Comparison of ENCODE assay signal across 9 mouse cellular contexts in genomic region chr8:111343225-111343624, GRCm38 (mm10). TPM values are rescaled to one million over a fixed set of nuclear protein-coding genes. Genes with fewer than 3 reads are reported as not detected.
DNase-seq lines count a peak whose midpoint lies in the region; ATAC-seq lines count a peak whose summit lies in the region.
"Had no signal": no experiment of that assay in that cellular context is flagged by ENCODE, and none has a peak within 500 bp of the region (broad histone marks: within the 10 kb centered on the region; RNA-seq: fewer than 3 reads in every experiment).

No protein-coding gene starts in this region.

- H3K36me3 ChIP-seq in forebrain, embryonic 10.5 days (replicated peaks): no peaks in the 10 kb centered on the region
- H3K36me3 ChIP-seq in forebrain, embryonic 12.5 days (replicated peaks): no peaks in the 10 kb centered on the region
- no peaks in the 10 kb centered on the region for H3K36me3 ChIP-seq in embryonic facial prominence, embryonic 11.5 days (replicated peaks; ENCODE audit: control insufficient read depth, insufficient read depth, low read depth, low read length)
- no peaks in the 10 kb centered on the region for H3K36me3 ChIP-seq in midbrain, embryonic 14.5 days (ENCODE audit: control insufficient read depth, insufficient read depth, low read length)
- H3K36me3 ChIP-seq: neural tube, embryonic 13.5 days had no signal

- no peak overlapping the region for H3K27ac ChIP-seq in forebrain, embryonic 10.5 days
- no peak overlapping the region for H3K27ac ChIP-seq in forebrain, embryonic 12.5 days
- H3K27ac ChIP-seq in embryonic facial prominence, embryonic 11.5 days (replicated peaks; ENCODE audit: low read depth, low read length): no peak overlapping the region
- H3K27ac ChIP-seq in midbrain, embryonic 14.5 days (replicated peaks; ENCODE audit: low read depth, low read length): no peak overlapping the region
- H3K27ac ChIP-seq: neural tube, embryonic 13.5 days had no signal

- WGBS in forebrain, embryonic 10.5 days: 20% methylated on average over 5 of the region's 5 CpGs
- 24% methylated on average over 5 of the region's 5 CpGs for WGBS in forebrain, embryonic 12.5 days
- 19% methylated on average over 5 of the region's 5 CpGs for WGBS in embryonic facial prominence, embryonic 11.5 days
- WGBS in midbrain, embryonic 14.5 days: 18% methylated on average over 5 of the region's 5 CpGs

- no peak overlapping the region for H3K9ac ChIP-seq in forebrain, embryonic 12.5 days
- H3K9ac ChIP-seq in embryonic facial prominence, embryonic 11.5 days (replicated peaks; ENCODE audit: low read length): no peak overlapping the region
- H3K9ac ChIP-seq in midbrain, embryonic 14.5 days (replicated peaks; ENCODE audit: low read length): no peak overlapping the region
- H3K9ac ChIP-seq: neural tube, embryonic 13.5 days had no signal

- DNase-seq in forebrain, embryonic 10.5 days (ENCODE audit: extremely low spot score, low spot score): peak; percentile 67
- DNase-seq in adrenal gland, postnatal 25 days: peak; percentile 85
- DNase-seq in embryonic facial prominence, embryonic 11.5 days (ENCODE audit: low spot score): peak; percentile 82
- peak; percentile 90 for DNase-seq in heart, postnatal 4 days
- peak; percentile 70 to 76 for DNase-seq in layer of hippocampus, postnatal 36 days
- DNase-seq in midbrain, embryonic 14.5 days: peak; percentile 87
- peak; percentile 71 to 86 for DNase-seq in spleen, postnatal 4 days (ENCODE audit: low spot score in 2 of 2)

- no peaks in the 10 kb centered on the region for H3K9me3 ChIP-seq in forebrain, embryonic 10.5 days
- H3K9me3 ChIP-seq in forebrain, embryonic 12.5 days: no peaks in the 10 kb centered on the region
- no peaks in the 10 kb centered on the region for H3K9me3 ChIP-seq in embryonic facial prominence, embryonic 11.5 days (replicated peaks; ENCODE audit: control insufficient read depth, low read length)
- H3K9me3 ChIP-seq in midbrain, embryonic 14.5 days (ENCODE audit: control insufficient read depth, low read length): no peaks in the 10 kb centered on the region
- H3K9me3 ChIP-seq: neural tube, embryonic 13.5 days had no signal

- H3K4me1 ChIP-seq in forebrain, embryonic 10.5 days: 0 out of 2 replicates have a peak, but pooled peaks cover under 1% of the 10 kb centered on the region
- H3K4me1 ChIP-seq in forebrain, embryonic 12.5 days: no peaks in the 10 kb centered on the region
- no peaks in the 10 kb centered on the region for H3K4me1 ChIP-seq in embryonic facial prominence, embryonic 11.5 days (ENCODE audit: control insufficient read depth, insufficient read depth, low read length)
- no peaks in the 10 kb centered on the region; the same call in 1 of the 2 replicates for H3K4me1 ChIP-seq in midbrain, embryonic 14.5 days (ENCODE audit: control insufficient read depth, insufficient read depth, low read length)

- H3K4me2 ChIP-seq in forebrain, embryonic 12.5 days: no peak overlapping the region
- no peak overlapping the region for H3K4me2 ChIP-seq in embryonic facial prominence, embryonic 11.5 days (ENCODE audit: low read depth, low read length)
- no peak overlapping the region for H3K4me2 ChIP-seq in midbrain, embryonic 14.5 days (ENCODE audit: low read length)
- H3K4me2 ChIP-seq: neural tube, embryonic 13.5 days had no signal

- H3K27me3 ChIP-seq in forebrain, embryonic 10.5 days (ENCODE audit: poor library complexity, severe bottlenecking): peaks cover 23% of the 10 kb centered on the region
- H3K27me3 ChIP-seq in forebrain, embryonic 12.5 days: peaks cover 38% of the 10 kb centered on the region
- H3K27me3 ChIP-seq in embryonic facial prominence, embryonic 11.5 days (ENCODE audit: control insufficient read depth, insufficient read depth, low read length): peaks cover 3% of the 10 kb centered on the region; the same call in 1 of the 2 replicates
- H3K27me3 ChIP-seq in midbrain, embryonic 14.5 days (ENCODE audit: control insufficient read depth, insufficient read depth, low read length): 0 out of 2 replicates have a peak, but pooled peaks cover 7% of the 10 kb centered on the region

- no peak for ATAC-seq in forebrain, embryonic 12.5 days (ENCODE audit: low FRiP score)
- ATAC-seq in embryonic facial prominence, embryonic 11.5 days (replicated peaks; ENCODE audit: insufficient number of reproducible peaks, low FRiP score, low TSS enrichment, low read depth): no peak
- ATAC-seq in midbrain, embryonic 14.5 days (ENCODE audit: low FRiP score, low TSS enrichment): no peak

- H3K4me3 ChIP-seq in forebrain, embryonic 10.5 days: no peak overlapping the region
- H3K4me3 ChIP-seq in forebrain, embryonic 12.5 days (replicated peaks): no peak overlapping the region
- H3K4me3 ChIP-seq in embryonic facial prominence, embryonic 11.5 days (ENCODE audit: low read depth, low read length): no peak overlapping the region
- no peak overlapping the region for H3K4me3 ChIP-seq in midbrain, embryonic 14.5 days (replicated peaks; ENCODE audit: low read depth, low read length)
- H3K4me3 ChIP-seq: neural tube, embryonic 13.5 days had no signal

RNA-seq across cellular contexts. Expression of gene Mlkl, which starts 5.2 kb away (rescaled TPM):
- polyA plus RNA-seq in forebrain, embryonic 10.5 days (2016; fragmentation: Nextera tagmentation; extraction: Ambion mirVana): 0.26 and 0.42 TPM in 2 replicates
- polyA plus RNA-seq in forebrain, embryonic 12.5 days (2016; fragmentation: Nextera tagmentation; extraction: Ambion mirVana): 0.45 TPM in 1 of 2 replicates, not detected in the other
- 20.7 and 27.5 TPM in 2 replicates for total RNA-seq in adrenal gland, postnatal 25 days (2021)
- 0.14 and 0.82 TPM in 2 replicates for polyA plus RNA-seq in embryonic facial prominence, embryonic 11.5 days (2014; fragmentation: Nextera tagmentation; extraction: Ambion mirVana)
- total RNA-seq in heart, postnatal 4 days (2021): 1 to 10 TPM; 4.3 to 4.7 TPM
- 1 to 10 TPM in 1 of 2 experiments, under 1 TPM in 1; 0.20 to 1.0 TPM for total RNA-seq in layer of hippocampus, postnatal 36 days (2021)
- polyA plus RNA-seq in midbrain, embryonic 14.5 days (2014; fragmentation: Nextera tagmentation; extraction: Ambion mirVana): 0.78 TPM in 1 of 2 replicates, not detected in the other

RNA-seq across cellular contexts. Expression of gene Rfwd3, which starts 43.2 kb away (rescaled TPM):
- polyA plus RNA-seq in forebrain, embryonic 10.5 days (2016; fragmentation: Nextera tagmentation; extraction: Ambion mirVana): 107 and 110 TPM in 2 replicates
- polyA plus RNA-seq in forebrain, embryonic 12.5 days (2016; fragmentation: Nextera tagmentation; extraction: Ambion mirVana): 76.5 and 78.3 TPM in 2 replicates
- total RNA-seq in adrenal gland, postnatal 25 days (2021): 67.2 and 88.7 TPM in 2 replicates
- polyA plus RNA-seq in embryonic facial prominence, embryonic 11.5 days (2014; fragmentation: Nextera tagmentation; extraction: Ambion mirVana): 95.7 and 96.7 TPM in 2 replicates
- 10 to 100 TPM; 28.4 to 30.5 TPM for total RNA-seq in heart, postnatal 4 days (2021)
- total RNA-seq in layer of hippocampus, postnatal 36 days (2021): 10 to 100 TPM; 20.5 to 22.1 TPM
- polyA plus RNA-seq in midbrain, embryonic 14.5 days (2014; fragmentation: Nextera tagmentation; extraction: Ambion mirVana): 15.0 and 30.9 TPM in 2 replicates

RNA-seq across cellular contexts. Expression of gene Fa2h, which starts 50.4 kb away (rescaled TPM):
- polyA plus RNA-seq in forebrain, embryonic 10.5 days (2016; fragmentation: Nextera tagmentation; extraction: Ambion mirVana): not detected in 2 replicates
- not detected in 2 replicates for polyA plus RNA-seq in forebrain, embryonic 12.5 days (2016; fragmentation: Nextera tagmentation; extraction: Ambion mirVana)
- 5.6 and 7.4 TPM in 2 replicates for total RNA-seq in adrenal gland, postnatal 25 days (2021)
- not detected in 2 replicates for polyA plus RNA-seq in embryonic facial prominence, embryonic 11.5 days (2014; fragmentation: Nextera tagmentation; extraction: Ambion mirVana)
- total RNA-seq in heart, postnatal 4 days (2021): under 1 TPM; 0.17 to 0.52 TPM
- 10 to 100 TPM; 35.2 to 35.9 TPM for total RNA-seq in layer of hippocampus, postnatal 36 days (2021)
- polyA plus RNA-seq in midbrain, embryonic 14.5 days (2014; fragmentation: Nextera tagmentation; extraction: Ambion mirVana): 0.24 and 0.39 TPM in 2 replicates
